Mouse (Mus musculus): ENCODE data around the gene Slain2.
"Not testable (repeated sequence)": the region's sequence is repeated elsewhere in the genome, so short reads cannot be mapped to it uniquely, and the experiment has no call there.

Slain2 gene

GRCm38 (mm10) chr5:72957281-72957680, 43.2 kb downstream of the Slain2 start:
- DNase-seq: no peak

GRCm38 (mm10) chr5:72960096-72960495, 46.0 kb downstream of the Slain2 start:
- DNase-seq: no peak

- DNase-seq: peak; percentile 11
These were observed 51.6 kb downstream of the Slain2 start for GRCm38 (mm10) chr5:72965706-72966105.

GRCm38 (mm10) chr5:72972435-72972834, 58.3 kb downstream of the Slain2 start:
- no peak for DNase-seq

- peak; percentile 8 for DNase-seq
These were observed 58.8 kb downstream of the Slain2 start for GRCm38 (mm10) chr5:72972934-72973333.

- no peak for DNase-seq
These were observed 60.5 kb downstream of the Slain2 start, which contains the start of gene Gm10135 for GRCm38 (mm10) chr5:72974602-72975001. TSS of gene Gm10135 (minus strand) at chr5:72974702.

GRCm38 (mm10) chr5:72975996-72976395, 61.9 kb downstream of the Slain2 start:
- DNase-seq: no peak

- no peak for DNase-seq
These were observed 62.4 kb downstream of the Slain2 start for GRCm38 (mm10) chr5:72976539-72976938.

- DNase-seq: peak; percentile 53
These were observed 70.0 kb downstream of the Slain2 start for GRCm38 (mm10) chr5:72984091-72984490.

- no peak for DNase-seq
These were observed 73.7 kb downstream of the Slain2 start for GRCm38 (mm10) chr5:72987786-72988185.

- no peak for DNase-seq
These were observed 75.7 kb downstream of the Slain2 start for GRCm38 (mm10) chr5:72989756-72990155.

- DNase-seq: no peak
These were observed 78.4 kb downstream of the Slain2 start for GRCm38 (mm10) chr5:72992474-72992873.

- no peak for DNase-seq
These were observed 80.3 kb downstream of the Slain2 start for GRCm38 (mm10) chr5:72994424-72994823.

GRCm38 (mm10) chr5:72994928-72995327, 80.8 kb downstream of the Slain2 start:
- DNase-seq: no peak

- no peak for DNase-seq
These were observed 81.3 kb downstream of the Slain2 start for GRCm38 (mm10) chr5:72995379-72995778.

- not testable (repeated sequence) for DNase-seq
These were observed 84.4 kb downstream of the Slain2 start for GRCm38 (mm10) chr5:72998546-72998945.

- no peak for DNase-seq
These were observed 89.9 kb downstream of the Slain2 start for GRCm38 (mm10) chr5:73004046-73004445.

GRCm38 (mm10) chr5:73006784-73007581, 92.9 kb downstream of the Slain2 start, which contains the start of gene Slc10a4:
TSS of gene Slc10a4 (plus strand) at chr5:73006883.
- no peak for DNase-seq

GRCm38 (mm10) chr5:73007582-73007959, 93.5 kb downstream of the Slain2 start:
- DNase-seq: no peak

- peak; percentile 15 for DNase-seq
These were observed 94.1 kb downstream of the Slain2 start for GRCm38 (mm10) chr5:73008230-73008629.

- DNase-seq: not testable (repeated sequence)
These were observed 97.7 kb downstream of the Slain2 start for GRCm38 (mm10) chr5:73011806-73012205.

GRCm38 (mm10) chr5:73012884-73013610, 98.9 kb downstream of the Slain2 start:
- not testable (repeated sequence) for DNase-seq

GRCm38 (mm10) chr5:73013611-73014287, 99.6 kb downstream of the Slain2 start:
- not testable (repeated sequence) for DNase-seq
